Mouse (Mus musculus) lung, postnatal 0 days (tissue): ENCODE data around the gene Aspa. TPM values are rescaled to one million over a fixed set of nuclear protein-coding genes. Genes with fewer than 3 reads are reported as not detected.

Source experiments
- ATAC-seq: fragments of 200-750 bp; cut with Nextera tagmentation; 2 replicates; pipeline ENCODE4 v1.8.0; 2017; ENCODE audit warnings: moderate library complexity
- DNase-seq: peaks from one replicate; pipeline ENCODE4 v3.0.0-alpha.2; 2016; ENCODE audit warnings: low spot score
- H3K27ac ChIP-seq: fragments of 300-500 bp; sonication (generic); 2 replicates; pipeline ENCODE4 v1.5.1; 2014; ENCODE audit warnings: antibody characterized with exemption, mild to moderate bottlenecking, low read length, mixed read lengths
- H3K27me3 ChIP-seq: fragments of 300-500 bp; sonication (generic); replicated peaks from 2 replicates; pipeline ENCODE4 v1.6.1; 2014; ENCODE audit warnings: low read length, mixed read lengths; ENCODE audit not compliant: insufficient read depth
- H3K36me3 ChIP-seq: fragments of 300-500 bp; sonication (generic); 2 replicates; pipeline ENCODE4 v1.6.1; 2014; ENCODE audit warnings: low read length, mixed read lengths; ENCODE audit not compliant: insufficient read depth
- H3K4me1 ChIP-seq: fragments of 300-500 bp; sonication (generic); 2 replicates; pipeline ENCODE4 v1.6.1; 2014; ENCODE audit warnings: antibody characterized with exemption, low read depth, low read length, mixed read lengths; ENCODE audit not compliant: insufficient read depth
- H3K4me2 ChIP-seq: fragments of 300-500 bp; sonication (generic); replicated peaks from 2 replicates; pipeline ENCODE4 v1.6.1; 2014; ENCODE audit warnings: low read depth, mild to moderate bottlenecking, low read length, moderate library complexity, mixed read lengths
- H3K4me3 ChIP-seq: fragments of 300-500 bp; sonication (generic); 2 replicates; pipeline ENCODE4 v1.5.1; 2014; ENCODE audit warnings: low read depth, low read length
- H3K9ac ChIP-seq: fragments of 300-500 bp; sonication (generic); replicated peaks from 2 replicates; pipeline ENCODE4 v1.6.1; 2014; ENCODE audit warnings: low read depth, mild to moderate bottlenecking
- H3K9me3 ChIP-seq: fragments of 300-500 bp; sonication (generic); 2 replicates; pipeline ENCODE4 v1.6.1; 2016; ENCODE audit warnings: low read length, mixed read lengths
- CTCF ChIP-seq: IDR thresholded peaks from 2 replicates; pipeline ENCODE4 v1.5.1; 2016; ENCODE audit warnings: antibody characterized with exemption, mild to moderate bottlenecking
- EP300 ChIP-seq: IDR thresholded peaks from 2 replicates; pipeline ENCODE4 v1.6.1; 2016; ENCODE audit warnings: antibody characterized with exemption, mild to moderate bottlenecking, control low read depth
- WGBS: fragments of 180-500 bp; shearing (Covaris S2); extraction: QIAGEN DNeasy Blood & Tissue Kit; methylation state at CpG from one replicate; pipeline ENCODE4 v1.1.7; 2014; 5-methylcytosine and 5-hydroxymethylcytosine counted together
- polyA plus RNA-seq: library from polyadenylated mRNA; unstranded; fragments of >200 nt; fragmentation: Nextera tagmentation; extraction: Ambion mirVana; gene quantifications from 2 replicates; pipeline ENCODE4 v1.2.1, GENCODE M21; 2015

Gene Aspa
- polyA plus RNA-seq, 1 experiment from 2014 or later, result 5.3 TPM

DNA sequence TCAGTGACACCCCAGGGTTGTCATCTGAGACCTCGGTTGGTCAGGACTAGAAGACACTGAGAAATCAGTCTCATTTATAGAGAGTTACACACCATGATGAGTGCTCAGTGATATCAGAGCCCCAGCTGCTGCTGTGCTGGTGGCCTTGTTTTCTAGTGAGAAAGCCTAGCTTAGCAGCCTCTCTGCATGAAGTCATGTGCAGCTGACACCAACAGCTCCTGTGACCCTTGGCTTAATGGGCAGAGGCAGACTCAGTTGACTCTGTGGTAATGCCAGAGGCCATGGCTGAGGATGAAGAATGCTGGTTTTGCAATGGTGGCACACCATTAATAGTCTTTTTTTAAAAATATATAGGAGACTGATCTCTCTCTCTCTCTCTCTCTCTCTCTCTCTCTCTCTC is 39.8 kb downstream of the Aspa start:
- H3K27me3 ChIP-seq, result no peaks in the 10 kb centered on the region
- H3K4me2 ChIP-seq, result no peak overlapping the region
- H3K4me1 ChIP-seq, result no peaks in the 10 kb centered on the region; the same call in 1 of the 2 replicates
- TF ChIP-seq EP300, result no peak
- TF ChIP-seq CTCF, result no peak
- H3K4me3 ChIP-seq, result no peak overlapping the region
- H3K27ac ChIP-seq, result no peak overlapping the region
- H3K9ac ChIP-seq, result no peak overlapping the region
- ATAC-seq (peak; percentile 26; the same call in 1 of the 2 replicates), DNase-seq (peak; percentile 16)
- H3K9me3 ChIP-seq, result no peaks in the 10 kb centered on the region
- WGBS, result 42% methylated on average over 1 of the region's 1 CpGs
- no peaks in the 10 kb centered on the region for H3K36me3 ChIP-seq

DNA sequence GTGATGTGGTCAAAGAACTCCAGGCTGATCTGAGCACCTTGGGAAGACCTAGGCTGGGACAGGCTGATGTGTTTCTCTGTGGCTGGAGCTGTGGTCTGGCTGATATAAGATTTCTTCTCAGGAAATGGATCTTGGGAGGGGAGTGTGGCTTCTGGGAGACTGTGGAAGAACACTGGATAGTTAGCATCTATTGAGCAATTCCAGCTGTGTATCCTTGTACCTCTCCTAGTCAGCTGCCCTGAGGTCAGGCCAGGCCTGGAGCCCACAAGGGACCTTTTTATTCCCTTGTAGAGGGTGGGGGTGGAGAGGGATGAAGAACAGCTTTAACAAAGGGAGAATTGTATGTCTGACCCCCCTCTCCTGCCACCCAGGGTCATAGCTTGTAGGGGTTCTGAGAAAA is 45.0 kb downstream of the Aspa start:
- TF ChIP-seq CTCF, result no peak
- no peak for TF ChIP-seq EP300
- peak; percentile 47 for DNase-seq

DNA sequence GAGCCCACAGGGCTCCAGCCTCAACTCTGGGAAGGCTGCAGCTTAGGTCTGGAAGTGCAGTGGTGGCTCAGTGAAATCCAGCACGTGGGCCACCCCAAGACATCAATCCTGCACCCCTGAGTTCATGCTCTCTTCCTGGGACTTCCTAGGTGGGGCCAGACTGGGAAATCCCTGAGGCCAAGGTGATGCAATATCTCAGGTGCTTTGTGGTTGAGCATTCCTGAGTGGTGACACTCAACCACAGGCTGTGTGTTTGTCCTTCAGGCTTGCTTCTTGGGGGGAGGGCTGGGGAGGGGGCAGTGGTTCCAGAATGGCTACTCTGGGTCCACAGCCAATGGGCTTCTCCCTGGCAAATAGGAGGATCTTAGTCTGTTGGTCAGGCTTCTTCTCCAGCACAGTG is 45.5 kb downstream of the Aspa start:
- Histone ChIP-seq H3K4me3 (no peak overlapping the region), H3K27me3 (no peaks in the 10 kb centered on the region), H3K36me3 (no peaks in the 10 kb centered on the region), H3K9me3 (no peaks in the 10 kb centered on the region), H3K9ac (no peak overlapping the region), H3K27ac (peak overlapping the region; percentile 59), H3K4me2 (no peak overlapping the region), H3K4me1 (no peaks in the 10 kb centered on the region; the same call in 1 of the 2 replicates)
- peak; percentile 21 for ATAC-seq
- WGBS, result 31% methylated on average over 1 of the region's 1 CpGs
- peak; percentile 41 for DNase-seq
- no peak for TF ChIP-seq EP300
- TF ChIP-seq CTCF, result no peak

More for the DNA sequence above, 45.0 kb downstream of the Aspa start:
- no peak overlapping the region for H3K4me3 ChIP-seq
- no peak overlapping the region for H3K9ac ChIP-seq
- H3K27me3 ChIP-seq, result no peaks in the 10 kb centered on the region
- ATAC-seq, result peak; percentile 27
- H3K4me1 ChIP-seq, result no peaks in the 10 kb centered on the region; the same call in 1 of the 2 replicates
- no peak overlapping the region for H3K4me2 ChIP-seq
- peak overlapping the region; percentile 59 for H3K27ac ChIP-seq
- no peaks in the 10 kb centered on the region for H3K36me3 ChIP-seq
- H3K9me3 ChIP-seq, result no peaks in the 10 kb centered on the region

DNA sequence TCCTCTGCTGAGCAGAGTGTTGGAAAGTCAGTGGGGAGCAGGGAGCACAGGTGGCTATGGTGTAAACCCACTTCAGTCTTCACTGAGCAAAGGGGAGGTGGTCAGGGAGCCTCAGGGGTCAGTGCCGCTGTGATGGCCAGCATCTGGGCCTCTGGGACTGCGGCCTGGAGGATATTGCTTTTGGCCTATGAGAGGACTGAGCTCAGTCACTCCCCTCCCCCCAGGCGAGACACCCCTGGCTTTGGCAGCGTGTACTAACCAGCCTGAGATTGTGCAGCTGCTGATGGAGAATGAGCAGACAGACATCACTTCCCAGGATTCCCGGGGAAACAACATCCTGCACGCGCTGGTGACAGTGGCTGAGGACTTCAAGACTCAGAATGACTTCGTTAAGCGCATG is 46.0 kb downstream of the Aspa start:
- Histone ChIP-seq H3K9me3 (no peaks in the 10 kb centered on the region), H3K4me3 (no peak overlapping the region), H3K4me2 (no peak overlapping the region), H3K9ac (no peak overlapping the region), H3K27me3 (no peaks in the 10 kb centered on the region), H3K27ac (peak overlapping the region; percentile 59; the same call in 1 of the 2 replicates), H3K4me1 (no peaks in the 10 kb centered on the region; the same call in 1 of the 2 replicates), H3K36me3 (no peaks in the 10 kb centered on the region)
- WGBS, result 61% methylated on average over 9 of the region's 9 CpGs
- DNase-seq, result peak; percentile 73
- ATAC-seq, result peak; percentile 66
- TF ChIP-seq CTCF, result no peak
- no peak for TF ChIP-seq EP300

DNA sequence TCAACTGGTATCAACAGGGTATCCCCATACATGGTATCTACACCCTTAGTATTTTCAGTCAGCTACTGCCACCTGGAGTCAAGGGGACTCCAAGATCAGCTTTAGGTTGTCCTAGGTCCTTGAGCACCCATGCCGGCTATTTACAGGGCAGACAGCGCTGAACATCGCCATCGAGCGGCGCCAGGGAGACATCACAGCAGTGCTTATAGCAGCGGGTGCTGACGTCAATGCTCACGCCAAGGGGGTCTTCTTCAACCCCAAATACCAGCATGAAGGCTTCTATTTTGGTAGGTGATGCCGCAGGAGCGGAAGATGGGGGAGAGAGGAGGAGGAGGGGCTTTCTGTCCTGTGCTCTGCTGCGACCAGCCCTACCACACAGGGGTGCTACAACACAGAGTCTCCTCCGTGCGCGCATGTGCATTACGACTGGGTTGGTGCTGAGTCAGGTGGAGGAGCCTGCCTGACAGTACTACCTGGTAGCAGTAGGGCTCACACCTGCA is 47.8 kb downstream of the Aspa start:
- 2% methylated on average over 16 of the region's 16 CpGs for WGBS

DNA sequence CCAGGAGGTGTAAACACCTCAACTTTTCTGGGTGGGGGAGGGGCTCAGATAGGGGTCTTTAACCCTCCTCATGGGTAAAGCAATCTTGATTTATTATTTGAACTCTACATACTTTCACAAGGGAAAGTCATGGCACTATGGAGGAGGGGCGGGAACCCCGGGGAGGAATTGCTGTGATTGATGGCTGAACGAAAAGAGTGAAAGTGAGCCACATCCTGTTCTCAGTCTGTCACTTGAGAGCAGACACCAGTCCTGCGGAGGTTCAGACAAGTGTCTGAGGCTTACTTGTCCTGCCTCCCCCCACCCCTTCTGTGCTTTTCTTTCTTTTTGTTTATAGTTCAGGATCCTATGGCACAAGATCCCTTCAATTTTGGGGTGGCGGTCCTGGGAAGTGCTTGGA is 48.7 kb downstream of the Aspa start:
- Histone ChIP-seq H3K36me3 (no peaks in the 10 kb centered on the region), H3K4me3 (no peak overlapping the region), H3K4me1 (no peaks in the 10 kb centered on the region), H3K4me2 (no peak overlapping the region), H3K27me3 (no peaks in the 10 kb centered on the region), H3K9me3 (no peaks in the 10 kb centered on the region), H3K9ac (no peak overlapping the region), H3K27ac (no peak overlapping the region)
- DNase-seq, result peak; percentile 13
- ATAC-seq, result no peak
- no peak for TF ChIP-seq CTCF
- no peak for TF ChIP-seq EP300
- 25% methylated on average over 5 of the region's 5 CpGs for WGBS

More for the DNA sequence above, 47.8 kb downstream of the Aspa start:
- Histone ChIP-seq H3K27ac (no peak overlapping the region), H3K4me3 (peak overlapping the region; percentile 20; the same call in 1 of the 2 replicates), H3K4me1 (no peaks in the 10 kb centered on the region), H3K4me2 (peak overlapping the region; percentile 54), H3K36me3 (no peaks in the 10 kb centered on the region), H3K27me3 (no peaks in the 10 kb centered on the region), H3K9me3 (no peaks in the 10 kb centered on the region), H3K9ac (no peak overlapping the region)
- DNase-seq (peak; percentile 81), ATAC-seq (peak; percentile 65)
- TF ChIP-seq EP300 (no peak), CTCF (peak; percentile 63)

DNA sequence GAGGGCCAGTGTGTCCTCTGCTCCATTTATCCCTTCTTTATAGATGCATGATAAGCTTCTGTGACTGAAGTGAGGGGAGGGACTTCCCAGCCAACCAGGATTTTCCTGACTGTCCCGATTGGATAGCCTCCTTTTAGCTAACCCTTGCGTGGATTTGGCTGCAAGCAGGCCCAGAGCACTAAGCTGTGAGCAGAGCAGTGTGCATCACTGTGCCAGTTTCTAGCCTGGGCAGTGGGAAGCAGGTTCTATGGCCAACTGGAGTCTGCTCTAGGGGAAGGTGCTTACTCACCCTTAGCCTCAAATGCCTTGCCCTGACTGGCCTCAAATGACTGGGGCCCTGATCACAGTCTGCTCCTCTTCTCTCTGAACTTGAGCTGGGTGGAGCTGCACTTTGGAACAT is 54.6 kb downstream of the Aspa start:
- ATAC-seq, result no peak

More for the DNA sequence above, 54.6 kb downstream of the Aspa start:
- no peak for DNase-seq
- no peak for TF ChIP-seq EP300
- TF ChIP-seq CTCF, result no peak
- 24% methylated on average over 2 of the region's 2 CpGs for WGBS
- H3K9ac ChIP-seq, result no peak overlapping the region
- H3K4me1 ChIP-seq, result no peaks in the 10 kb centered on the region
- H3K27ac ChIP-seq, result no peak overlapping the region
- no peak overlapping the region for H3K4me3 ChIP-seq
- H3K9me3 ChIP-seq, result no peaks in the 10 kb centered on the region
- H3K4me2 ChIP-seq, result no peak overlapping the region
- no peaks in the 10 kb centered on the region for H3K27me3 ChIP-seq
- no peaks in the 10 kb centered on the region for H3K36me3 ChIP-seq
